Mouse (Mus musculus): Measurements from ENCODE around the gene 9930111J21Rik2. TPM values are rescaled to one million over a fixed set of nuclear protein-coding genes. Genes with fewer than 3 reads are reported as not detected.
"Not testable (repeated sequence)": the region's sequence is repeated elsewhere in the genome, so short reads cannot be mapped to it uniquely, and the experiment has no call there.

9930111J21Rik2 gene
- 1 to 10 TPM; 1.0 to 1.4 TPM for total RNA-seq (2021)
- long read RNA-seq, experiment 1 = 0 reads
- long read RNA-seq, experiment 2 = 0 reads

GRCm38 (mm10) chr11:49051093-49051891 is at the start of gene 9930111J21Rik2:
Gene 9930111J21Rik2, minus strand, starts transcription at chr11:49051242.
- intact Hi-C loops (cut with DNase I; ENCODE audit: low total_unique reads); DNase-seq: not testable (repeated sequence)

GRCm38 (mm10) chr11:49100409-49100808 is 49.4 kb upstream of the 9930111J21Rik2 start:
- DNase-seq = no peak
- intact Hi-C loops (cut with DNase I; ENCODE audit: low total_unique reads) = loop anchor here (5.0 to 10.0 kb wide), 2 partner anchors 174 to 313 kb away; partner anchors contain the start of gene Olfr1393

GRCm38 (mm10) chr11:49095367-49095766 is 44.3 kb upstream of the 9930111J21Rik2 start:
- DNase-seq = no peak
- intact Hi-C loops (cut with DNase I; ENCODE audit: low total_unique reads) = no loop called here

- no peak for DNase-seq
- intact Hi-C loops (cut with DNase I; ENCODE audit: low total_unique reads) = no loop called here
Observed at GRCm38 (mm10) chr11:49093861-49094660, 43.0 kb upstream of the 9930111J21Rik2 start.

GRCm38 (mm10) chr11:49092786-49093185 is 41.7 kb upstream of the 9930111J21Rik2 start:
- no peak for DNase-seq
- intact Hi-C loops (cut with DNase I; ENCODE audit: low total_unique reads) = no loop called here

- intact Hi-C loops (cut with DNase I; ENCODE audit: low total_unique reads) = no loop called here
- DNase-seq = no peak
Observed at GRCm38 (mm10) chr11:49092053-49092586, 41.1 kb upstream of the 9930111J21Rik2 start.

GRCm38 (mm10) chr11:49091171-49091570 is 40.1 kb upstream of the 9930111J21Rik2 start:
- DNase-seq = no peak
- intact Hi-C loops (cut with DNase I; ENCODE audit: low total_unique reads) = no loop called here

- DNase-seq = no peak
- intact Hi-C loops (cut with DNase I; ENCODE audit: low total_unique reads) = no loop called here
Observed at GRCm38 (mm10) chr11:49090551-49090950, 39.5 kb upstream of the 9930111J21Rik2 start.

- no peak for DNase-seq
- intact Hi-C loops (cut with DNase I; ENCODE audit: low total_unique reads) = no loop called here
Observed at GRCm38 (mm10) chr11:49089735-49090507, 38.9 kb upstream of the 9930111J21Rik2 start.

- intact Hi-C loops (cut with DNase I; ENCODE audit: low total_unique reads) = no loop called here
- DNase-seq = no peak
Observed at GRCm38 (mm10) chr11:49088990-49089652, 38.1 kb upstream of the 9930111J21Rik2 start.

GRCm38 (mm10) chr11:49087830-49088616 is 37.0 kb upstream of the 9930111J21Rik2 start:
- intact Hi-C loops (cut with DNase I; ENCODE audit: low total_unique reads) = no loop called here
- no peak for DNase-seq

- intact Hi-C loops (cut with DNase I; ENCODE audit: low total_unique reads) = no loop called here
- DNase-seq = no peak
Observed at GRCm38 (mm10) chr11:49086858-49087361, 35.9 kb upstream of the 9930111J21Rik2 start.

- DNase-seq = no peak
Observed at GRCm38 (mm10) chr11:49084875-49085274, 33.8 kb upstream of the 9930111J21Rik2 start.

GRCm38 (mm10) chr11:49084385-49084784 is 33.3 kb upstream of the 9930111J21Rik2 start:
- intact Hi-C loops (cut with DNase I; ENCODE audit: low total_unique reads) = no loop called here
- DNase-seq = no peak

More at GRCm38 (mm10) chr11:49084875-49085274, 33.8 kb upstream of the 9930111J21Rik2 start:
- intact Hi-C loops (cut with DNase I; ENCODE audit: low total_unique reads) = no loop called here

- intact Hi-C loops (cut with DNase I; ENCODE audit: low total_unique reads) = no loop called here
- no peak for DNase-seq
Observed at GRCm38 (mm10) chr11:49083808-49084207, 32.8 kb upstream of the 9930111J21Rik2 start.

- no peak for DNase-seq
- intact Hi-C loops (cut with DNase I; ENCODE audit: low total_unique reads) = no loop called here
Observed at GRCm38 (mm10) chr11:49083146-49083545, 32.1 kb upstream of the 9930111J21Rik2 start.

GRCm38 (mm10) chr11:49081886-49082285 is 30.8 kb upstream of the 9930111J21Rik2 start:
- intact Hi-C loops (cut with DNase I; ENCODE audit: low total_unique reads) = no loop called here
- no peak for DNase-seq

GRCm38 (mm10) chr11:49081356-49081755 is 30.3 kb upstream of the 9930111J21Rik2 start:
- no peak for DNase-seq
- intact Hi-C loops (cut with DNase I; ENCODE audit: low total_unique reads) = no loop called here
